Mouse (Mus musculus): ENCODE data around the gene Zfp942. TPM values are rescaled to one million over a fixed set of nuclear protein-coding genes. Genes with fewer than 3 reads are reported as not detected.
"Not testable (repeated sequence)": the region's sequence is repeated elsewhere in the genome, so short reads cannot be mapped to it uniquely, and the experiment has no call there.

Zfp942 gene
- polyA plus RNA-seq (2016; fragmentation: Nextera tagmentation; extraction: Ambion mirVana): 25.3 and 26.2 TPM in 2 replicates

DNA sequence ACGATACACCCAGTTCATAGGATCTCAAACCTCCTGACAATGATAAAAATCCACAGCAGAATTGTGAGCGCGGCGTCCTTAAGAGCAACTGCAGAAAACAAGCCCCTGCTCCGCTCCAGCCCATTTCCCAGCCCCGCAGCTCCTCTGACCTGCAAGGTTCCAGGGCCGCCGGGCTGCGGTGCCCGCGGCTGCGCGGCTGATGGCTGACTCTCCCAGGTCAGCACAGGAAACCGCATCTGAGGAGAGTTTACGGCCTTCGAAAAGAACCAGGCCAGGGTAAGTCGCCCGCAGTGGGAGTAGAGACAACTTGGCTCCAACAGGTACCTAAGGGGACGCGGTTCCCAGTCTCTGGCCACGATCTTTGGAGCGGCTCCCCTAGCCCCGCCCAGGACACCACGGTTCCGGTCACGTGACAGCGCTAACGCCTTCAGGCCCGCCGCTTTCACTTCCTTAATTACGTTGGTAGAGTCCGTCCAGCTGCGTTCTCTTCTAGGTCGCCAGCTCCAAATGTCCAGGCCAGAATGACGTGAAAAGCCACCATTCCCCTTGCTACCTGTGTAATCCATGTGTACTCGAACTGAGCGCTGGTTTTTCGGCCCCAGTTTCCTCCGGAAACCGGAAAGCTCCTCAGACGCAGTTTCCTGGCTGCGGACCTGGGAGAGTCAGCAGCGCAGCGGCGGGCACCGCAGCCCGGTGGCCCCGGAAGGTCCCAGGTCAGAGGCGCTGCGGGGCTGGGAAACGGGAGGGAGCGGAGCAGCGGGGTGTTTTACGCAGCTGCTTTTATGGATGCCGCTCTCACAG is at the start of gene Zfp942, which contains the start of gene Zfp943:
Gene Zfp942, minus strand, starts transcription at position 358 of the 801 bp plus-strand sequence.
Gene Zfp943, plus strand, starts transcription at position 446 of the 801 bp plus-strand sequence.
- not testable (repeated sequence) for H3K9me3 ChIP-seq; H3K27me3 ChIP-seq; H3K36me3 ChIP-seq (replicated peaks)
- ATAC-seq (ENCODE audit: low FRiP score): peak; percentile 98
- H3K4me3 ChIP-seq (replicated peaks): peak within 1 kb of the TSS; percentile 65
- H3K4me1 ChIP-seq: peaks cover 23% of the 10 kb centered on the region
- under 1% methylated on average over 46 of the region's 55 CpGs for WGBS
- peak within 1 kb of the TSS; percentile 60 for H3K4me2 ChIP-seq
- H3K9ac ChIP-seq: peak within 1 kb of the TSS; percentile 74
- H3K27ac ChIP-seq: peak within 1 kb of the TSS; percentile 90

DNA sequence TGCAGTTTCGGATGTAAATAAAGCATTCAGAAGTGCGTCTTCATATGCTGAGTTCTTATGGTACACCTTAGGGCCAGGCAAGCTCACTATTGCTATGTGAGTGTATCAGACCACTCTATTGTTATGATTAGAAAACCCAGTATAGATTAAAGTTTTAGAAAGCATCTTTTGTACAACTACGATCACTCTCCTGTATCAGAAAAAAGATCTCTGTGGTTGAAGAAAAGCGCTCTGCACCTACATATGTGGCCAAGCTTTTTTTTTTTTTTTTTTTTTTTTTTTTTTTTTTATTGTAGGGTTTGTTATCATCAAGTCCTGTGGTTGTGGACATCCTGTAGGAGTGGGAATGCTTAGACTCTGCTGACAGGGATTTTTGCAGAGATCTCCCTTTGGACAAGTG is 1.0 kb upstream of the Zfp942 start:
- Histone ChIP-seq H3K27ac (no peak overlapping the region), H3K4me2 (peak overlapping the region; percentile 50), H3K4me1 (peaks cover 23% of the 10 kb centered on the region), H3K9me3 (no peaks in the 10 kb centered on the region), H3K9ac (0 out of 2 replicates have a peak overlapping the region, but pooled peaks have one; percentile 7), H3K4me3 (replicated peaks) (peak overlapping the region; percentile 65), H3K36me3 (replicated peaks) (peaks cover 7% of the 10 kb centered on the region), H3K27me3 (no peaks in the 10 kb centered on the region)
- ATAC-seq (ENCODE audit: low FRiP score): no peak
- WGBS: 61% methylated on average over 4 of the region's 4 CpGs

GRCm38 (mm10) chr17:21909456-21910052 is 52.7 kb downstream of the Zfp942 start, which contains the start of gene Zfp995:
Zfp995 (minus strand) TSS chr17:21909926.
- ATAC-seq (ENCODE audit: low FRiP score): peak; percentile 98
- H3K9me3 ChIP-seq; H3K36me3 ChIP-seq (replicated peaks); H3K27me3 ChIP-seq; H3K27ac ChIP-seq; H3K4me1 ChIP-seq: not testable (repeated sequence)
- Histone ChIP-seq H3K4me3 (replicated peaks) (peak within 1 kb of the TSS; percentile 71), H3K9ac (peak within 1 kb of the TSS; percentile 76), H3K4me2 (peak within 1 kb of the TSS; percentile 77)
- WGBS: under 1% methylated on average over 24 of the region's 24 CpGs

- Histone ChIP-seq H3K4me3 (replicated peaks) (peak overlapping the region; percentile 71), H3K36me3 (replicated peaks) (peaks cover 2% of the 10 kb centered on the region; the same call in 1 of the 2 replicates), H3K4me1 (no peaks in the 10 kb centered on the region), H3K4me2 (peak overlapping the region; percentile 77), H3K27ac (no peak overlapping the region), H3K9me3 (no peaks in the 10 kb centered on the region), H3K9ac (peak overlapping the region; percentile 76), H3K27me3 (no peaks in the 10 kb centered on the region)
- WGBS: 3% methylated on average over 3 of the region's 3 CpGs
- peak; percentile 77 for ATAC-seq (ENCODE audit: low FRiP score)
Observed at GRCm38 (mm10) chr17:21909039-21909438, 53.2 kb downstream of the Zfp942 start.

Other genes with a start within 250 kb of the Zfp942 start
- 10.5 and 10.8 TPM in 2 replicates for gene Zfp229, start 231.7 kb downstream of the Zfp942 start, polyA plus RNA-seq (2016; fragmentation: Nextera tagmentation; extraction: Ambion mirVana)
- gene Zfp820, start 116.7 kb downstream of the Zfp942 start, polyA plus RNA-seq (2016; fragmentation: Nextera tagmentation; extraction: Ambion mirVana): 5.6 and 6.7 TPM in 2 replicates
- 9.5 and 9.6 TPM in 2 replicates for gene Zfp995, start 52.5 kb downstream of the Zfp942 start, polyA plus RNA-seq (2016; fragmentation: Nextera tagmentation; extraction: Ambion mirVana)
- gene Zfp943, start 88 bp upstream of the Zfp942 start, polyA plus RNA-seq (2016; fragmentation: Nextera tagmentation; extraction: Ambion mirVana): 19.4 and 21.4 TPM in 2 replicates
- 1.7 and 1.8 TPM in 2 replicates for gene Zfp947, start 203.7 kb upstream of the Zfp942 start, polyA plus RNA-seq (2016; fragmentation: Nextera tagmentation; extraction: Ambion mirVana)